Mouse (Mus musculus): ENCODE data around the gene Gucy2g.

DNA sequence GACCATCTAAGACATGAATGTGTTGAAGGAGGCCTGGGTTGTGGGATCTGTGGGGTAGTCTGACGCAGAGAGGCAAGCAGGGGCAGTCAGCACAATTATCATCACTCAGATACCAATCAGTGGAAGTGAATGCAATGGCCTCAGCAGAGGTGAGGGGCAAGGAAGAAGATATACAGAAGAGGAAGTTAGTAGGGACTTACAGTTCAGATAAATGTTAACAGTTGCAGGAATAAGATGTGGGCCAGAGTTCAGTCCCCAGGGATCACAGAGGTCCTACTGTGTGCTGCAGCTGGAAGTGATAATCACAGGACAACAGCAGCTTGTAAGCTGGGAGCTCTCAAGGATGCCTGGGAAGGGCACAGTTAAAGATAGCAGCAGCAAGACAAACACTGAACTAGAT lies 76.9 kb downstream of the Gucy2g start:
- no peak for TF ChIP-seq CTCF (conservative IDR thresholded peaks at IDR 0.05; ENCODE audit: insufficient read depth, insufficient read length, low read depth, low read length)
- no peak for TF ChIP-seq POLR2A (IDR thresholded peaks at IDR 0.05; ENCODE audit: low read depth, low read length)
